Mouse (Mus musculus) heart, embryonic 15.5 days (tissue): ENCODE measurements at regions not wholly inside any gene's neighbourhood (a gene's known extent, or its start where the extent isn't known, plus 50 kb on each side); places are given as distances from the start of the nearest gene placed in this dataset.

Experiments used
- ATAC-seq: fragments of 200-750 bp; cut with Nextera tagmentation; replicated peaks from 2 replicates; pipeline ENCODE4 v1.8.0; 2017; ENCODE audit warnings: low read depth, moderate TSS enrichment; ENCODE audit not compliant: insufficient number of reproducible peaks, insufficient read depth, low FRiP score
- H3K27ac ChIP-seq: fragments of 300-500 bp; sonication (generic); 2 replicates; pipeline ENCODE4 v1.5.1; 2015; ENCODE audit warnings: mild to moderate bottlenecking, inconsistent platforms
- H3K27me3 ChIP-seq: fragments of 300-500 bp; sonication (generic); 2 replicates; pipeline ENCODE4 v1.6.1; 2015; ENCODE audit warnings: inconsistent platforms
- H3K36me3 ChIP-seq: fragments of 300-500 bp; sonication (generic); 2 replicates; pipeline ENCODE4 v1.6.1; 2015; ENCODE audit warnings: mild to moderate bottlenecking, inconsistent platforms
- H3K4me1 ChIP-seq: fragments of 300-500 bp; sonication (generic); replicated peaks from 2 replicates; pipeline ENCODE4 v1.6.1; 2015; ENCODE audit warnings: inconsistent platforms
- H3K4me2 ChIP-seq: fragments of 300-500 bp; sonication (generic); 2 replicates; pipeline ENCODE4 v1.6.1; 2015; ENCODE audit warnings: inconsistent platforms, mild to moderate bottlenecking, moderate library complexity
- H3K4me3 ChIP-seq: fragments of 300-500 bp; sonication (generic); 2 replicates; pipeline ENCODE4 v1.5.1; 2015; ENCODE audit warnings: mild to moderate bottlenecking, inconsistent platforms
- H3K9ac ChIP-seq: fragments of 300-500 bp; sonication (generic); 2 replicates; pipeline ENCODE4 v1.6.1; 2015; ENCODE audit warnings: mild to moderate bottlenecking, inconsistent platforms
- H3K9me3 ChIP-seq: fragments of 300-500 bp; sonication (generic); replicated peaks from 2 replicates; pipeline ENCODE4 v1.6.1; 2016; ENCODE audit warnings: inconsistent platforms
- WGBS: fragments of 180-500 bp; shearing (Covaris S2); methylation state at CpG from one replicate; pipeline ENCODE4 v1.1.7; 2015; ENCODE audit warnings: mixed read lengths; 5-methylcytosine and 5-hydroxymethylcytosine counted together

DNA sequence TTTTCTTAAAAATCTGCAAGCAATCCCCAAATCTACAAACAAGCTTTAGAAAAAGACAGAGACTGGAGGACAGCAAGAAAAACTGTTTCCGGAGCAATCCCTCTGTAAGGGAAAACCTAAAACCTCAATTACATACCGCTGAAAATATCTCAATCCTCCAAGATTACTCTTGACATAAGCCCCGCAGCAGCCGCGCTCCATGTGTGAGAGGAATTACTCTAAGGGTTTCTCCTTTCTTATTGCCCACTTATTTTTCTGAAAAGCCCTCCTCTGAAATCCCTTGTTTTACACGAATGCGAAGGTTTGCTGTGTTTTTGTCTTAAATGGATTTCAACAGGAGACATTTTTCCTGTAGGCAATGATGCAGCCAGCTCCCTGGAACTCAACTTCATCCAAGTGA, 80.3 kb downstream of the Insig2 start:
- WGBS, result 78% methylated on average over 7 of the region's 7 CpGs
- H3K36me3 ChIP-seq, result no peaks in the 10 kb centered on the region
- ATAC-seq, result no peak

DNA sequence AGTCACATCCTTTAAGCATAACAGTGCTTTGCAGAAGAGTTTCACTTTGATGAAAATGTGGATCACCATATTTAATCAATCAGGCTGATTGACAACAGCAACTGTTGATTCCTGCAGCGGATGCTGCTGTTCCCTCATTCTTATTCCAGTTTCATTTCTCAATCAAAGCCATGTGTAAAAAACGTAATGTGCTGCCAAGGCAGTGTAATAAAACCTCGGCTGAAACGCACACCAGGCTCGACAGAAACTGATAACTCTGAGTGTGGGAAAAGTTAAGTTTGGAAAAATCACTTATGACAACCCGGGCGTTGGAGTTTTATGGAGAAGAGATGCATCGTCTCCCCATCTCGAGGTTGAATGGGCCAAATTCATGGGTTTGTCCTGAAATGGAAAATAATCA, 78.2 kb downstream of the Insig2 start:
- Histone ChIP-seq H3K4me2 (no peak overlapping the region), H3K27ac (no peak overlapping the region), H3K4me1 (no peaks in the 10 kb centered on the region), H3K9me3 (no peaks in the 10 kb centered on the region), H3K36me3 (no peaks in the 10 kb centered on the region), H3K9ac (no peak overlapping the region), H3K4me3 (no peak overlapping the region), H3K27me3 (no peaks in the 10 kb centered on the region)
- 65% methylated on average over 9 of the region's 9 CpGs for WGBS
- ATAC-seq, result no peak

More for the DNA sequence above, 80.3 kb downstream of the Insig2 start:
- Histone ChIP-seq H3K9ac (no peak overlapping the region), H3K4me1 (no peaks in the 10 kb centered on the region), H3K4me2 (no peak overlapping the region), H3K27ac (no peak overlapping the region), H3K4me3 (no peak overlapping the region), H3K27me3 (no peaks in the 10 kb centered on the region), H3K9me3 (no peaks in the 10 kb centered on the region)
